Mouse (Mus musculus) thymus, adult 2 months (tissue): ENCODE results near the gene Ttll9.

Experiments
- CTCF ChIP-seq: fragments of 200-500 bp; IDR thresholded peaks from 2 replicates; pipeline ENCODE4 v1.5.1; 2012; ENCODE audit warnings: mild to moderate bottlenecking, control low read depth, low read length, moderate library complexity, borderline replicate concordance; ENCODE audit not compliant: control insufficient read depth, poor library complexity, insufficient read depth; ENCODE audit errors: extremely low read depth
- POLR2A ChIP-seq: fragments of 200-500 bp; IDR thresholded peaks from 2 replicates; pipeline ENCODE4 v1.6.1; 2012; ENCODE audit warnings: mild to moderate bottlenecking, low read length, control low read depth, moderate library complexity; ENCODE audit not compliant: control insufficient read depth, poor library complexity, insufficient read depth; ENCODE audit errors: extremely low read depth

- TF ChIP-seq CTCF (no peak), POLR2A (no peak)
Measured at GRCm38 (mm10) chr2:152928988-152929370, 33.3 kb upstream of the Ttll9 start.
